Mouse (Mus musculus) neural tube, embryonic 10.5 days (tissue): ENCODE measurements at regions not wholly inside any gene's neighbourhood (a gene's known extent, or its start where the extent isn't known, plus 50 kb on each side); places are given as distances from the start of the nearest gene placed in this dataset.
A peak's percentile ranks its signal among the peaks of the same experiment; 100 is the strongest.

ENCODE experiments used
- DNase-seq: peaks from one replicate; pipeline ENCODE4 v3.0.0-alpha.2; 2017; ENCODE audit warnings: low spot score; ENCODE audit errors: extremely low spot score

DNA sequence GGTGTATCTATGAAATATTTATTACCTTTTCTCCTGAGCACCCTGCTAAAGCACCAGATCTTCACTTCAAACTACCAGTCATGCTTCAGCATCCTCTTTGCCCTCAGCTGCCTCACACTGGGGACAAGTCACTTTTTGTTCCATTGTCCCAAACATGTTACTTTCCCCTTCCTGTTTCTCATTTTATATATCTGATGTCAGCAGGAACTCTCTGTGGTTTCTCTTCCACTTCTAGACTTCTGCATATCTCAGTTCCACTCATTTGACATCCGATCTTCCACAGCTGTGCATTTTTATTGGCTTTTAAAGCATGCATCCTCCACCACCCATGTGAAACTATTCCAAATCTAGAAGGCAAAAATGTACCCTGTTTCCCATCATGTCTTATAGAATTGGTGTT is 474.4 kb upstream of the Camk1g start:
- no peak for DNase-seq

DNA sequence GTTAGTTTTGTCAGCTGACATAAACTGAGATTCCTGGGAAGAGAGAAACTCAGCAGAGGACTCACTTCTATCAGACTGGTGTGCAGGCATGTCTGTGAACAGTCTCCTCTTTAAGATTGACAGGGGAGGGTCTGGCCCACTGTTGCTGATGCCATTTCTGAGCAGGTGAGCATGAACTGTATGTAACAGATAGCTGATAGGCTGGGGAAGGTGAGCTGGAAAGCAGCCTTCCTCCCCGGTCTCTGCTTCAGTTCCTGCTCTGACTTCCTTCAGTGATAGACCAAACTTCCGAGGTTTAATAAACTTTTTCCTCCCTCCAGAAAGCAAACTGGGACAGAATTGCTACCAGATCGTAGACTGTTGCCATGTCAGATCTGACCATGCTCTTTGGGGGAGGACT is 430.9 kb upstream of the Camk1g start:
- no peak for DNase-seq

GRCm38 (mm10) chr1:193790579-193790978 is 420.5 kb upstream of the Camk1g start:
- DNase-seq = no peak

GRCm38 (mm10) chr1:193788496-193788895 is 418.4 kb upstream of the Camk1g start:
- no peak for DNase-seq

DNA sequence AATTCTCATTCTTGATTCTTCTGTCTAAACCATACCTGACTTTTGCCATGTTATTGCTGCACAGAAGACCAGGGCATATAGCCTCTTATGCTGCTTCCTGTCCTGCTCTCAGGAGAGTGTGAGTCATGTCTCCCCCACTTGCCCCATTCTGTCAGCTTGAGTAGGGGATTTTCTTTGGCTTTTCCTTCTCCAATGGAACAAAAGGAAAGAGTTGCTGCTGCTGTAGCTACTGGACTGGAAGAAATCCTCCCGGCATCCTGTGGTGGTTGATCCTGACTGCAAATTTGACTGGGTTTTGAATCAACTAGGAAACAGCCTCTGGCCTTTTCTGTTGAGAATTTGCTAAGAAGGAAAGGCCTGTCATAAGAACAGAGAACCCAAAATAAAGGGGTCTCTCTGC is 417.3 kb upstream of the Camk1g start:
- DNase-seq = no peak

DNA sequence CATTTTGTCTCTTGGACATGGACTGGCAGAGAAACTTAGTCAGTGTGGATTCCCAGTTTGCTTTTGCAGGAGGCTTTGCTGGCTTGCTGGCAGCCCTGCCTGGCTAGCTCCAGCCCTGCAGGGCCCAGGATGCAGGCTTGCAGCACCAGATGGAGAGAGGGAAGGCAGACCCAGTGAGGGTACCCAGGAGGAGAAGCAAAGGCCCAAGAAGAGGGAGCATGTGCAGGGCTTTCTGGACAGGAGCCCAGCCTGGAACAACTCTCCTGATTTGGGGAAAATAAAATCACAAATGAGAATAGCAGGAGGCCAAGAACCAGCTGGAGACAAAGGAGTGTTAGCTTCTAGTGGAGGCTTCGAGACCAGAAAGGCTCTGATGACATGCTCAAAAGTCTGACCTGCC is 414.9 kb upstream of the Camk1g start:
- no peak for DNase-seq

GRCm38 (mm10) chr1:193784526-193784925 is 414.4 kb upstream of the Camk1g start:
- DNase-seq = no peak

GRCm38 (mm10) chr1:193778181-193778580 is 408.1 kb upstream of the Camk1g start:
- DNase-seq = no peak

DNA sequence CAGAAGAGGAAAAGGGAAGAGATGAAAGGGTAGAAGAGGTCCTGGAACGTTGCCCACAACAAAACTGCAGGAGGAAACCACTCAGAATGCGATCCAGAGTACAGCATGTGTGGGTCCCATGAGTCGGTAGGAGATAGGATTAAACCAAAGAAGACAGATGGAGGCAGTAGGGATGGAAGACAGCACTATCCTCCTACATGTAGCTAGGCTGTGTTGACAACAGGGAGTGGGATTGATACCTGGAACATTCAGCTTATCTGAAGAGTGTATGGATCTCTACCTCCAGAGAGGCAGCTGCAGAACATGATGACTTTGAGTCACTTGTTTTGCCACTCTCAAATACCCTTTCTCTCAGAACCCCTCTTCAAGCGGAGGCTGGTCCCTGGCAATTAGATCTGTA is 399.4 kb upstream of the Camk1g start:
- DNase-seq = no peak

- no peak for DNase-seq
Measured at GRCm38 (mm10) chr1:193764103-193764502, 394.0 kb upstream of the Camk1g start.

DNA sequence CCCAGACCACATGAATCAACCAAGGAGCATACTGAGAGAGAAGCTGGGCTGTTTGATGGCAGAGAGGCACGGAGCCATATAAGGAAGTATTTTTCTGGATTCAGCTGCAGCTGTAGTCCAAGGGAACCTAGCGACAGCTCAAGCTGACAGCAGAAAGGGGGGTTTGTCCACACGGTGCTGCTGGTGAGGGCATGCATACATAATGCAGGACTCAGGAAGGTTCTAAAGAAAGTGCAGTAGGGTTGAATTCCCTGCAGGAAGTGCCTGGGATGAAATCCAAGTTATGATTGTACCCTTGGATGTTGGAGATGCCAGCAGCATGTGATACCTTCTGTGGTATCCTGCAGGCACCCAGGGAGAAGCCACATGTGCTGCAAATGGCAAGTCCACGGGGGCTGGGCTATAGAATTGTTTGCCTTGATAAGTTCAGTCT is 381.7 kb upstream of the Camk1g start:
- no peak for DNase-seq

GRCm38 (mm10) chr1:193750929-193751328 is 380.8 kb upstream of the Camk1g start:
- no peak for DNase-seq

DNA sequence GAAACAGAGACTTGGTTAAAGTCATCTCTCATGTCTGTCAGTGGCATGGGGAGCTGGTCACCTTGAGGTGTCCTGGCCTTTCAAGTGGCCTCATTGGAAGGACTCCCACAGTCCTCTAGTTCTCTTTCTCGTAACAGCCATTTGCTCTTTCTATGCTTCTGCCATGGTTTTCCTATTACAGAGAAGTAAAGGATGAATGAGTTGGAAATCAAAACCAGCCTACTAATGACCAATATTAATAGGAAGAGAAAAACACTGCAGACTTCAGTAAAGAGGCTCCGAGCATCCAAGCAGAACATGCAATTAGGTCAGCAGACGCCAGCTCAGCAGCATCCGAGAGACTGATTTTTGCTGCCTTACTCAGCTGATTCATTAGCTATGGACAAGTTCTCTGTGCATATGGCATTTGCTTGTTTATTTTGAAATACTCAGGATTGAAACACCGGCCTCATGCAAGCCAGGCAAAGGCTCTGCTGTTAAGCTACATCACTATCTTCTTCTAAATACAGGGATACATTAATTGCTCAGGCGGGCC is 377.4 kb upstream of the Camk1g start:
- DNase-seq = no peak

- DNase-seq = no peak
Measured at GRCm38 (mm10) chr1:193742688-193743087, 372.6 kb upstream of the Camk1g start.

DNA sequence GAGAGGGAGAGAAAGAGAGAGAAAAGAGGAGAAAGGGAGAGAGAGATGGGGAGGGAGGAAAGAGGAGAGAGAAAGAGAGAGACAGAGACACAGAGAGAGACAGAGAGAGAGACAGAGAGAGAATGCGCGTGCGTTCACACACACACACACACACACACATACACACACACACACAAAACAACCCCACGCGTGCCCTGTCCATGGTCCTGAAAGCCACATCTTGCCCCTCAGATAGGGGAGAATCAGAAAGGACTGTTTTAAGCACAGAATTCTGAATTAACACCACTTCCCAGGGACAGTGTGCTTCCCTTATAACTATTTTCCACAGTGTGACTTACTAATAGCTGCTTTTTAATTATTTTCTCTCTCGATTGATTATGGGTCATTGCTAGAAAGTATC is 368.7 kb upstream of the Camk1g start:
- DNase-seq = peak; percentile 44

GRCm38 (mm10) chr1:193735949-193736518 is 365.9 kb upstream of the Camk1g start:
- DNase-seq = no peak

GRCm38 (mm10) chr1:193734014-193734763 is 364.1 kb upstream of the Camk1g start:
- no peak for DNase-seq

- DNase-seq = no peak
Measured at GRCm38 (mm10) chr1:193733402-193733801, 363.3 kb upstream of the Camk1g start.

DNA sequence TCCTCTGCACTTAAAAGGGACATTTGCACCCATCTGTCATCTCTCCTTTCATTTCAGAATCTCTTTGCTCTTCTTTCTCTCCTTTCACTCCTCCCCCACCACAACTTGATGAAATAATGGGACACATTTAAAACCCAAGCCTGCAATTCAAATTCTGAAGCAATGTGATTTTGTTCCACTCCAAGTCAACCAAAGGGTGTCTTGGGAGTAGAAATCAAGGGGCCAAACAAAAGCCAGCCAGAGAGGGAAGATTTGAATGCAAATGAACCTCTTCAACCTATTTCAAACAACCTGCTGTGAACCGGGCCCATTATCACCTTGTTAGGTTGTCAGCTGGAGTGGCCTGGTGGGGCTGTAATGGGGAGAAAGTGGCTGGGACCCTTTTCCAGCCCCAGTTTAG is 362.0 kb upstream of the Camk1g start:
- DNase-seq = no peak

DNA sequence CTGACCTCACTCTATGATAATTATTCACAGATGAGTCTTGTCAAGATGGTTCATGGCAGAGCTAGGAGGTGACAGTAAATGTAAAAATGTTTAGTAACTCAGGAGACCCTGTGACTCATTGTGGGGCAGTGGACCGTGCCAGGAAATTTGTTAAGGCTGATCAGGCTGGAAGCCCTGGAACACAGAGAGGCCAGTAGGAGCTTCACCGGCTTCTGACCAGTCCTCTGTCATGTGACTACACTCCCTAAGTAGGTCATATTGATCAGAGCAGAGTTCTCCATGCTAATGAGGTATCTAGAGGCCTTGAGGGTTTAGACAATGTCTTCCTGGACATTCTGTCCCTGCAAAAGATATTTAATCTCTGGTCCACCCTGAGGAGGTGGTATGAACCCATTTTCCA is 351.8 kb upstream of the Camk1g start:
- no peak for DNase-seq

DNA sequence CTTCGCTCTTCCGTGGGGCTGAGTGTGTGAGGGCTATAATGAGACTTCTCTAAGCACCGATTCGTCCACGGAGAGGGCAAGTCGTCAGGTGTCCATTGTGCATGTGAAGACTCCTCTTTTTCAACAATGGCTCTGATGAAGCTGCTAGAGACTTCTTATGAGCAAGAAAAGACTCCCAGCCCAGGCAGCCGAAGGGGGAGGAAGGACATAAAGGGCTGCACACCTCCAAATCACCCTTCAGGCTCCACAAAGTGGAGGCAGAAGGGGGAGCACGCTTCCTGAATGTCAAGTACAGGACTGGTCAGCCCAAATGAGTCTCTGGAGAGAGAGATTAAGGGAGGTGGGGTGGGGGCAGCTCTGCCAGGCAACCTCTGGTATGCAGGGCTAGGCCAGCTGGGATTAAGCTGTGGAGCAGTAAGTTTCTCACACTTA is 350.3 kb upstream of the Camk1g start:
- no peak for DNase-seq

DNA sequence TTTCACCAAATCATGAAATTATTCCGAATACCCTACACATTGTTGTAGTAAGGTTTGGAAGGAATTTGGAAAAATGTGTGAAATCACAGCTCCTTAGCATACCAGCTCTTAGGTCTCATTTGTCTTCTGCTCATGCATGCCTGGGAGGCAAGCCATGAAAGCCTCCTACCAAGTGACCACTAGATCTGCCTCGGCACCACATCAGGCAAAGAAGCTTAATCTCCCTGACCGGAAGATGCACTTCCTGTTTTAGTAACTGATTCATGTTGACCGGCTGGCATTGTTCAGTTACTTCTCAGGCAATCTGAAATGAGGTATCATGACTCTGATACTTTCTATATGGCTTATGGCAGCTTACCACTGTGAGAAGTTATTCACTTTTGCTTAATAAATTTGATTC is 345.2 kb upstream of the Camk1g start:
- DNase-seq = no peak

DNA sequence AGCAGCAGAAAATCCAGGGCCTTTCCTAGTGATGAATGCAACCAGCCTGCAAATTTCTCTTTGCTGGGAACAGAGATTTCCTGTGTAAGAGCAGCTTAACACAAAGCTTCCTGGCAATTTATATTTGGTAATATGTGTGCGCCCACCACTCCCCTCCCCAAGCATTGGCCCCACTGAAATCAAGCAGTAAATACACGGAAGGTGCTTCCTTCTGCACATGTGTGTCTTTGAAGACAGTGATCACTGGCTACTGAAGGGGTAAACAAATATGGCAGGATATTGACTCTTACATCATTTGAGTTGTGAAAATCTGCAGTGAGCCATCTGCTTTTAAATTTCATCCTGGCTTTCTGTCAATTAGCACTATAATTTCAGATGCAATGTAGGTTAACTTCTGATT is 344.5 kb upstream of the Camk1g start:
- DNase-seq = no peak
